Mouse (Mus musculus) 3134 (cell line): ENCODE measurements around the gene Dscam.

Experiments used
- DNase-seq: peaks from one replicate; pipeline ENCODE4 v3.0.0-alpha.2; 2011; ENCODE audit warnings: low spot score; ENCODE audit not compliant: insufficient read length; ENCODE audit errors: extremely low read depth

Dscam gene

GRCm38 (mm10) chr16:96617772-96618171 lies 552.8 kb downstream of the Dscam start:
- DNase-seq, result no peak

- no peak for DNase-seq
Measured at GRCm38 (mm10) chr16:96613275-96613674, 557.3 kb downstream of the Dscam start.

GRCm38 (mm10) chr16:96610806-96611205 lies 559.7 kb downstream of the Dscam start:
- no peak for DNase-seq

DNA sequence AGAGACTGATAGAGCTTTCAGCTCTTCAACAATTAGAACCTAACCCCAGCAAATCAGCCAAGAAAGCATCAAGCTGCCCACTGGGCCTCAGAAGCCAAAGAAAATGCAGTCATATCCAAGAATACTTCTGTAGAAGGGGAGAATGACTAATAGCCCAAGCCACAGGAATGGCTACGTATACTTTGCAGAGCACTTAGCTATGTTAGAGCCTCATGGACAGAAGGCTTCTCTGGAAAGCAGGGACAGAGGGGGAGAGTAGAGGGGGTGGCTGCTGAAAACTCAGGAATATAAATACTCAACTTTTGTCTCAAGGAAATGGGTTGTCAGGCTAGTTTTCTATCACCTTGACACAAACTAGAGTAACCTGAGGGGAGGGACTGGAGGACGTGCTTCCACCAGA lies 568.3 kb downstream of the Dscam start:
- DNase-seq, result no peak

- DNase-seq, result no peak
Measured at GRCm38 (mm10) chr16:96600791-96601190, 569.8 kb downstream of the Dscam start.

DNA sequence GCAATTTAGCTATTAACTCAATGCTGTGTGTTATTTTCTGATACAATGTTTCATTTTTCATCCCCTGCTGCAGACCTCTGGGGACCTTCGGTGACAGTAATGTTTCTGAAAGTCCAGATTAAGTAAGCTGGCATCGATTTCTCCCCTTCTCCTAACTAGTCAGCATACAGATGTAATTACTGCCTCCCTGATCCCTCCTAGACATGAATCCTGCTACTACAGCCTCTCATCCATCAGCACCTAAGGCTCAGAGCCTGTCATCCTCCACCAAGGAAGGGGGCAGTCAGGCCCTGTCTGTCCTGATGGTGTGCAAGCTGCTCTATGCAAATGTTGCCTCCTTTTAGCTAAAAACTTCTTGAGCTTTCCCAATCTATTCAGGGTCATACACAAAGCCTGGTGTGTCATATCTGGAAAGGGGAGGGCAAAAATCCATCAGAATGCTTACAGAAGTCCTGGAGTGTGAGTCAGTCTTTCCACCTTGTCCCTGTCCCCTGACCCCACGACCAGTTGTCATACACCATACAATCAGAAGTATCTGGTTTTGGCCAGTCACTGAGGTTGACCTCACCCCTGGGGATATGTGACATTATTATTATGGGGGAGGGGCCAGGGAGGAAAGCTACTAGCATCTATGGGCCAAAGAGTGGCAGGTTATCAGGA lies 571.0 kb downstream of the Dscam start:
- no peak for DNase-seq

GRCm38 (mm10) chr16:96575841-96576240 lies 594.7 kb downstream of the Dscam start:
- DNase-seq, result no peak

GRCm38 (mm10) chr16:96567428-96567827 lies 603.1 kb downstream of the Dscam start:
- DNase-seq, result no peak

DNA sequence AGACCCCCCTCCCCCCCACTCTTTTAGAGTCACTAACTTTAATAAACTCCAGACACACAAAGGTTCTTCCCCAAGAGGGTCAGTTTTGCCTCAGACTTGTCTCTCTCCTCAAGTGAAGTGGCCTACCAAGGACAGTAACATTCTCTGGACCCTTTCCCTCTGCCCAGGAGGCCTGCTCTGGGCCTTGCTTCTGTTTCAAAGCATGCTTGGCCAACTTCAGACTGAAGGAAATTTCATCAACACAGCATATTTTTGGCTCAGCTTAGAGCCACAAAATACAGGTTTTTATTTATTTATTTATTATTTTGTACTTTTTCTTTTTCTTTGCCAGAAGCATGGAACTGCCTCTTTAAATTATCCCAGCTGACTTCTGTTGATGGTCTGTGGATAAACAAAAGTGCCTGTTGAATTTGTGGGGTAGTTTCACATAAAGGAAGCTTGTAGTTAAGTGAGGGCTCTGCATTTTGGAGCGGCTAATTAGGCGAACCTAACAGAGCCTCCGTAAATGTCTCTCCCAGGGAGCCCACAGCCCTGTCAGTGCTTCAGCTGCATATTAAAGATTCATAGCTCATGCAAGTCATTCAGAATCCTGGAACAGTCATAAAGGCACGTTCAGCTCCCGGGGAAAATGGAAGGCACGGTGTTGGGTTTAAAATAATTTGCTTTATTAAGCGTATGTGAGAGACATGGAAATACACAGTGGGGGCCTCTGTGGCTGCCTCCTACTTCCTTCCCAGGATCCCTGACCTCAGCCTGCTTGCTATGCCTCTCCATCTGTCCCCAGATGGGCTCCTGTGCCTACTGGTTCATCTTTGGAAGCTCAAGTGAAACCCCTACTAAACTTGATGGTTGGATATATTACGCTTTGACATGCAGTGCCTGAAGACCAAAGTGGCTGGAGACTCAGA lies 606.9 kb downstream of the Dscam start:
- no peak for DNase-seq

GRCm38 (mm10) chr16:96559796-96560195 lies 610.8 kb downstream of the Dscam start:
- no peak for DNase-seq

GRCm38 (mm10) chr16:96558341-96558740 lies 612.2 kb downstream of the Dscam start:
- DNase-seq, result no peak

GRCm38 (mm10) chr16:96556621-96557020 lies 613.9 kb downstream of the Dscam start:
- DNase-seq, result no peak

DNA sequence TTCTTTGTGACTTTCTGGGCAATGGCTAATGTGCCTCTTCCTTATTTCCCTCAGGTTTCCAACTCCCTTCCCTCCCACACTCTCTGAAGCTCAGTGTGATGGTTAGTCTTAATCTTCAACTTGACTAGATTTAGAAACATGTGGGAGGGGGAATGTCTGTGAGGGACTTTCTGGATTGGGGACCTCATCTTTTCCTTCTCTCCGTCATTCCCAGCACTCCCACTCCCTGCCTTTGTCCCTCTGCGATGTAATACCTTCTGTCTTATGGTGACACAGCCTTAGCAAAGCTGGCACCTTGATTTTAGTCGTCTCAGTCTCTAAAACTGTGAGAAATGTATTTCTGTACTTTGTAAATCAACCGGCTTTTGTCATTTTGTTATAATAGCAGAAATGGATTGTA lies 615.1 kb downstream of the Dscam start:
- DNase-seq, result no peak

- DNase-seq, result no peak
Measured at GRCm38 (mm10) chr16:96552680-96553079, 617.9 kb downstream of the Dscam start.

GRCm38 (mm10) chr16:96541056-96541455 lies 629.5 kb downstream of the Dscam start:
- DNase-seq, result no peak
